Mouse (Mus musculus) heart, postnatal 14 days (tissue): ENCODE measurements around the gene Itfg2. TPM values are rescaled to one million over a fixed set of nuclear protein-coding genes. Genes with fewer than 3 reads are reported as not detected.

Experiments
- DNase-seq, 2 experiments: peaks; one replicate each; pipeline ENCODE4 v3.0.0; 2021 to 2022
- intact Hi-C: fragments of 180-260 bp; cut with DNase I; formaldehyde crosslinking; loops from one replicate; pipeline ENCODE4 v1.15.1; 2025
- long read RNA-seq, 2 experiments: library from polyadenylated mRNA; stranded (forward); transcript quantifications; one replicate each; pipeline ENCODE4 v2.0.0; 2021
- total RNA-seq, 2 experiments: library from RNA; stranded (reverse); gene quantifications; 2 replicates each; pipeline ENCODE4 v1.2.3; 2021

Gene Itfg2
- total RNA-seq = 10 to 100 TPM; 22.3 to 23.2 TPM
- long read RNA-seq, experiment 1, transcript Itfg2-201 (12 exons, 2,320 nt) = major isoform, 35 of 45 reads
- long read RNA-seq, experiment 1, partial matches to known transcripts = 2 of 45 reads
- long read RNA-seq, experiment 1, other reads (novel, unspliced or antisense) = 6 of 45 reads
- long read RNA-seq, experiment 2, transcript Itfg2-201 (12 exons, 2,320 nt) = major isoform, 38 of 47 reads
- long read RNA-seq, experiment 2, partial matches to known transcripts = 1 of 47 reads
- long read RNA-seq, experiment 2, other reads (novel, unspliced or antisense) = 5 of 47 reads

DNA sequence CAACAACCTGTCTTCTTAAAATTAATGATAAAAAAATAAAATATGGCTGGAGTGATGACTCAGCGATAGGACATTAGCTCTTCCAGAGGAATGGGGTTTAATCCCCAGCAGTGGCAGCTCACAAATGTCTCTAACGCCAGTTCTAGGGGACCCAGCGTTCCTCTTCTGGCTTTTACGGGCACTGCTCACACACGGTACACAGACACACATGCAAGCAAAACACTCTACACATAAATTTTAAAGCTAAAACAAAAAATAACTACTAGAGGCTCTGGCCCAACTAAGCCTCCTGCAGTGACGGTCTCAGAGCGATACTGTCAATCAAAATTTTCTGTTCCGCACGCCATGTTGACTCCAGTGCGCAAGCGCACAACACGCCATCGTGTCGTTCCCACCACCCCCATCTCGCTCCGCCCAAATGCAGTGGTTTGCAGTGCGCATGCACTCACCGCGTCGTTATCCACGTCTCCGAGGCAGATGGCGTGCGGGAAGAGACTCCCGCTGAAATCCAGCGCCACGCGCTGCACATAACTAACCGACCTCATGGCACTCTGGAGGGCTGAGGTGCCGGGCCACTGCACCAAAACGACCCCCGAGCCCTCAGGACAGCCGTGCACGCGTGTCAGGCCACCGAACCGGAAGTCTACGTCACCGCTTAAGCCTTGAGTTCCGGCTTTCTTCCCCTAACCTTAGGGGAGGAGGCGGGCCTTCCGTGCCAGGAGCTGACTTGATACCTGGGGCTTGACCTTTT is at the start of gene Itfg2:
Gene Itfg2, minus strand, starts transcription at position 663 of the 751 bp plus-strand sequence.
- peak; percentile 94 to 95 for DNase-seq
- intact Hi-C loops = no loop called here

DNA sequence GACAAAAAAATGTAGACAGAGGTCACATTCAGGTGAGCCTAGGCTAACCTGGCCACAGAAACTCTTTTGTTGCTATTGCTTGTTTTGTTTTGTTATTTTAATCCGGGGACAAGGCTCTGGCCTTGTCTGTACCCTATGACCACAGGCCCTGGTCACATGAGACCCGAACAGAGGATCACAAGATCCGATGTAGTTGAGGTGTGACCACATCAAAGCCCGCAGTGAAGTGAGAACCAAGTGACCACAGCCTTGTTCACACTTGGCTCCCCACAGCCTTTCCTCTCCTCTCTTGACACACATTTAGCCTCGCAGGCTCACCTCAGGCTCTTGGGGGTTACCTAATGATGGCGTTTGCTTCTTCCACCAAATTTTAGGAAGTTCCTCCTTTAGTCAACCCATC is 49.4 kb upstream of the Itfg2 start:
- intact Hi-C loops = loop anchor here (10.0 kb wide), 1 partner anchor 239 kb away; no protein-coding TSS in a partner anchor

DNA sequence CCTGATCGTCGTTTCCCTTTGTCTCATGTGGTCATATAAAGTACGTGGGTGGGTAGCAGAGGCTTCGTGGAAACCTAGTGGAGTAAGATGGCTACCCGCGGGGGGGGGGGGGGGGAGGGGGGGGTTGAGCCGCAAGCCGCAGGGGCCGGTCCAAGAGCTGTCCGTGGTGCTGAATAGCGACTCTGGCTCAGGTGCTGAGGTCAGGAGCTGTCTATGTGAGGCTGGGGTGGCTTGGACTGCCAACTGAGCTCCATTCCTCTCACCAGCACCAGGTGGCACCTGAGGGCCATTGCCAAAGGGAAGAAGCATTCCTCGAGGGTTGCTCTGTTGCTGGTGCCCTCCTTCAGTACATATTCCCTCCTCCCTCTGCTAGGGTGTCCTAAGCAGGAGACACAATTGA is 44.7 kb upstream of the Itfg2 start:
- intact Hi-C loops = no loop called here
- peak; percentile 56 to 78 for DNase-seq

More for the DNA sequence above, 49.4 kb upstream of the Itfg2 start:
- no peak for DNase-seq

DNA sequence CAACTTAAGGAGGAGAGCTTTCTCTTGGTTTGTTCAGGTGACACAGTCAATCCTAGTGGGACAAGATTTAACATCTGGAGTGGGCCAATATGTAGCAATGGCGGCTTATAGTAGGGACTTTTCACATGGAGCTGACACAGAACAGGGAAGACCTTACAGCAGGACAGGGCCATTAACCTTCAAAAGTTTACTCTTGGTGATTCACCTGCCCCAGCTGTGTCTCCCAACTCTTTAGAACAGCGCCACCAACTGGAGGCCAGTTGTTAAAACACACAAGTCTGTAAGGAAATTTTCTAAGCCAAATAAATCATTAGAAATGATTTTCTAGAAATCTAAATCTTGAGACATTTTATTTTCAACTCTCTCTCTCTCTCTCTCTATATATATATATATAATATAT is 42.6 kb upstream of the Itfg2 start:
- intact Hi-C loops = no loop called here
- DNase-seq = no peak

DNA sequence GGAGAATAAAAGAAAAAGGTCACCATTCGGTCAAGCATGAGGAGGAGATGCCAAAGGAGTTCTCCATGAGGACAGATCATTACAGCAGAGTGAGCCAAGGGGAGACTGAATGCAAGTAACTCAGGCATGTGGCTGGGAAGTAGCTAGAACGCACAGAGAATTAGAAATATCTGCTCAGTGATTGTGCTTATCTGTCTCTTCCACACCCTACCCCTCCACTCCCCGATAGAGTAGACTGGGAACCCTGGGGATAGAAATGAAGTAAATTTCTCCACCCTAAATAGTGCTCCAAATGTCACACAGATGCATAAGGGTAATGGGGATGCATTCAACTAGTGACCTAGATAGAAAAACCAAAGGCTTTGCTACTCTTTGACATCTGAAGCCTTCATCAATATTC is 41.8 kb upstream of the Itfg2 start:
- no peak for DNase-seq
- intact Hi-C loops = no loop called here

DNA sequence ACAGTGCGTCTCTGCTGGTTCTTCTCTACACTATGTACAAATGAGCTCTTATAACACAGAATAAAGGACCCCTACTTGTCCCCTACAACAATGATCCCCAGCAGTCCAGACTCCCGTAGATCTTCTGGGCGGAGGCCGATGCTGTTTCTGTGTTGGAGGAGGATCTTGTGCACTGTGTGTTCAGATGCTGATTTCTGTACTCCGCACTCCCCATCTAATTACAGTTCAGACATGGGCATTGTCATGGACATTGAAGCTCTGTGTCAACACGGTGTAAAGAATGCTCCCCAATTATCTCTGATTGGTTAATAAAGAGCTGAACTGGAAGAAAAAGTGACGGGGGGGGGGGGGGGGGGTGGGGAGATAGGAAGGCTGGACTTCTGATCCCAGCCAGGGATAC is 41.3 kb upstream of the Itfg2 start:
- intact Hi-C loops = no loop called here
- no peak for DNase-seq

DNA sequence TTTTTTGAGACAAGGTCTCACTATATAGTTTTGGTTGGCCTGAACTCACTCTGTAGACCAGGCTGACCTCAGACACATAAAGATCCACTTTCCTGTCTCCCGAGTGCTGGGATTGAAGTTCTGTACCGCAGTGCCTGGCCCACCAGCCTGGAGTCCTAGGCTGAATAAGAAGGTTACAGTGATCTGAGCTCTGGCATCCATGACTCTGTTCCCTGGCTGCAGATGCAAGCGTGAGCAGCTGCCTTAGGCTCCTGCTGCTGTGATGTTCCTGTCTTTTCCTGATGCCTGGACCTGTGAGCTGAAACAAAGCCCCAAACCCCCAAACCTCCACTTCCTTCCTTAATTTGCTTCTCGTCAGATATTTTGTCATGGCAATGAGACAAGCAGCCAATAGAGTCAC is 40.3 kb upstream of the Itfg2 start:
- intact Hi-C loops = no loop called here
- no peak for DNase-seq

DNA sequence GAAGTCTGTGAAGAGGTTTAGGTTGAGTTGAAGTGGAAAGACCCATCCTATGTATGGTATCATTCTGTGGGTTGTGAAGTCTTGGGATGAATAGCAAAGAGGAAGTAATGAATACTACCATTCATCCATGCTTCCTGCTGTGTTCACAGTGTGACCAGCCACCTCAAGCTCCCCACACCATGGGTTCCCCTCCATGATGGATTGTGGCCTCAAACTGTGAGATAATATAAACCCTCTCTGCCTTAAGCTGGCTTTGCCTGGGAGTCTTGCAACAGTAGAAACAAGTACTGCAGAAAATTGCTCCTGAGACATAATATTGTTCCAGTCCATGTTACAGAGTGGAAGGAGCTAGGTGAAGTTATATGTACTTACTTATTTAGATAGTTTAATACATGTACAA is 36.9 kb upstream of the Itfg2 start:
- DNase-seq = no peak
- intact Hi-C loops = no loop called here

DNA sequence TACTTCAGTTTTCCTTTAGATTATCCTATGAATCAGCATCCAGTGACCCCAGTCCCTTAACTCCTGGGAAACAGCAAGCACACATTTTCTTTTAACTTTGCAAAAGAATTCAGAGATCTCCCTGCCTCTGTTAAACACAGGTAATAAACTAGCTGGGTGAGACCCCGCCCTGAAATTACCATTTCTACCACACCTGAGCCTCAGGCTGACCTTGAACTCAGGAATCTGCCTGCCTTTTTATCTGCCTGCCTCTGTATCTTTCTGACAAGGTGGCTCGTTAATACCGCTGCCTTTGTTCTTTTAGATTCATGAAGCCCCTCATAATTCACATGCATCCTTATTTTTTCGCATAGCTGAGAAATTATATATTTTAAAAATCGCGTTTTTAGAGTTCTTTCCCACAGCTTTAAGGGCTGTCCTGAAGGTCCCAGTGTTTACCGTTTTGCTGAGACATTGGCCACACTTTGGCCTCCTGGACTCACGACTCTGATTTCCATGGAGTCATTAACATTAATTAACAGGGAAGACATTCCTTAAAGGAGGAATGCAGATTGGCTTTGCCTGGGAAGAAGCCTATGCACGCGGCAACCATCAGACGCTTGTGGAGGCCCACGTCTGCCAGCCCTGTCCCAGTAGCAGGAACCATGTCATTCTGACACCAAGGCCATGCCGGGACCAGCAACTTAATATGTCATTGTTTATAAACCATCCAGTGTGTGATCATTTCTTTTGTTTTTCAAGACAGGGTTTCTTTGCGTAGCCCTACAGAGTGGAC is 36.2 kb upstream of the Itfg2 start:
- no peak for DNase-seq
- intact Hi-C loops = no loop called here

DNA sequence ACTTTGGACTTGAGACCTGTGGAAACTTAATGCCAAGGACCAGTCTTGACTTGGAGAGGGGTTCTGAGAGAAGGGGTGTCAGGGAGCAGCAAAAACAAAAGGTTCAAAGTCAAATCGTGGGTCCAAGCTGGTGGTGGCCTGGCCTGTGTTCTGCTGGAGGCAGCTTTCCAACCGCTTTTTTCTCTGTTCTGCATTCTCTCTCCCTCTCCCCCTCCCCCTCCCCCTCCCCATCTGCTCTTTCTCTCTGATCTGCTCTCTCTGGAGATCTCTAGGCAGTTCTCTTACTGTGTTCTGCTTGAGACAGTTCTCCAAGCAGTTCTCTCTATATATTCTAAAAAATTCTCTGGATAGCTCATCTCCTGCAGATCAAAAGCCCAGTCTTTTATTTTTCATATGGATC is 35.6 kb upstream of the Itfg2 start:
- DNase-seq = no peak
- intact Hi-C loops = no loop called here

DNA sequence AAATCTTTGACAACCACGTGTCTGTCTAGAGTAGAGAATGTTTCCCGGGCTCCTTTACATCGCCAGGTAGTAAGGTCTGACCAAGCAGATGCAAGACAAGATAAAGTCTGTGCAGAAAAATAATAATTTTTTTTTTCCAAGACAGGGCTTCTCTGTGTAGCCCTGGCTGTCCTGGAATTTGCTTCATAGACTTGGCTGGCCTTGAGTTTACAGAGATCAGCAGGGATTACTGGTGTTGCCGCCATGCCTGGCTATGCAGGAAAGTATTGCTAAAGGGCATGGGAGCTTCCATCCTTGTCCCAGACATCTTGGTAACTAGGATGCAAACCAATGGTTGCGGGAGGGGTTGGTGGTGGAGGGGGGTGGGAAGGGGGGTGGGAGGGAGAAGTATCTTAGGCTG is 32.5 kb upstream of the Itfg2 start:
- intact Hi-C loops = no loop called here
- DNase-seq = no peak

DNA sequence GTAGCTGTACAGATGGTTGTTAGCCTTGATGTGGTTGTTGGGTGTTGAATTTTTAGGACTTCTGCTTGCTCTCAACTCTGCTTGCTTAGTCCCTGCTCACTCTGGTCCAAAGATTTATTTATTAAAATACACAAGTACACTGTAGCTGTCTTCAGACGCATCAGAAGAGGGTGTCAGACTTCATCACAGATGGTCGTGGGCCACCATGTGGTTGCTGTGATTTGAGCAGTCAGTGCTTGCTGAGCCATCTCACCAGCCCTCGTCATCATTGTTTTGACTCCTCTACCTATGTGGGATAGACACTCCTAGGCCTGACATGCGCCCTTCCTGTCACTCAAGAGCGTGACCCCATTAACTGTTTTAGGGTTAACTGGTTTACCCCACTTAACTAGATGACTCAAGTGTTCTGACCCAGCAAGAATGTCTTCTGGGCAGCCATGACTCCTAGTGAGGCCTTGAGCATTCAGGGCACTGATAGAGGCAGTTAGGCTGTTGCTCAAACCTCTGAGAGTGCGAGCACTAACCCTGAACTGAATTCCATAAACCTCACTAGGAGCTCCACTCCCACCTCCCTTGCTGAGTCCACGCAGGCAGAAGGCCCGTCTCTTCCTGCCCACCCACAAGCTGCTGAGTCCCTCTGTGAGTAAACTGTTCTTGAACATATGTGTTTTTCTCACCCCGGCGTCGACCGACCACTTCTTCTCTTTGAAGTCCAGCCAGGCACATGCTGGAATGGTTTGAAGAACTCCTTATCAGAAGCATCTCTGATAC is 31.3 kb upstream of the Itfg2 start:
- intact Hi-C loops = no loop called here

DNA sequence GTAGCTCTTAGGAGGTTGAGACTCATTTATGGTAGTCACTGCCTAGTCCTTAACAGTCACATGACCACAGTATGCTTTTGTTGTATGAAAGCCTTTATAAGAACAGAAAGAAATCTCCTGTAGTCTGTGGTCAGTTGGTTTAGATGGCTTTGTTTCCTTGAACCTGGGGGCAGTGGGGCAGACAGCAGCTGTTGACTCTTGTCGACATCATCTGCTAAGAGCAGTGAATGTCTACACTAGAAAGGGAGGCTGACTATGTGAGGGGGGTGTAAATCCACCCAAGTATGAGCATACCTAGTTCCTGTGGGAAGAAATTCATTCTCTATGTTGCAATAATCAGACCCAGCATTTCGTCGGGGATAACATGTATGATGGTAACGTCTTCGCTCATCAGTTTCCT is 22.3 kb upstream of the Itfg2 start:
- DNase-seq = no peak
- intact Hi-C loops = no loop called here

More for the DNA sequence above, 31.3 kb upstream of the Itfg2 start:
- DNase-seq = no peak

DNA sequence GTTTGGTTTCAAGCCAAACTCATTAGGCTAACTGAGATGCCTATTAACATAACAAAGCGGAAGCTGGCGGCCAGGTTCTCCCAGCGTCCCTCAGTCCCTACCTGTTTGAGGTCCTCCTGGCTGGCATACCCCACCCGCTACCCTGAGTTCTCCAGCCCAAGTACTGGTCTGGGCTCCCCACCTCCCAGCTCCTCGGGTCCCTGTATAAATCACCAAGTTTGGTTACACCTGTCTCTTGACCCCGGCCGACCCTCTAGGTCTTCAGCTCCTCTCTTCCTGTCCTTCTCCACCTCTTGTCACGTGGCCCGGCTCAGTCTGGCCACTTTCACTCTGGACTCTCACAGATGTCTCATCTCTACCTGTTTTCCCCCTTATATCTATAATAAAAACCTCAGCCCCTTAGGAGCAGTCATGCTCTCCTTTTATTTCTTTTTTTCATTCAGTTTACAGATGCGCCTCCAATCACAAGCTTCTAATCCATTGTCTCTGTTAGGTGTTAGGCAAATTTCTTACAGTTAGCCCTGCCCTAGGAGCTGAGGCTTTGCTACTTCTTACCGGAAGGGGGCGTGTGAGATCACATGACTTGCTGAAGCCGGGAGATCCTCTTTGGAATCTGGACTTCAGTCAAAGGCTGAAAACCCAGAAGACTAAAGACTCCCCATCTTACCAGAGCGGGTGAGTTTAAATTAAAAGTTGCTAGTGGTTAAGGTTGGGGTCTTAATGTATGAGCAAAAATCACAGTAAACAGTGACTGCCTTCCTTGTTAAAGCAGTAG is 21.2 kb upstream of the Itfg2 start:
- intact Hi-C loops = loop anchor here (1.0 kb wide), 1 partner anchor 33 kb away; no protein-coding TSS in a partner anchor
- peak; percentile 55 to 73 for DNase-seq

DNA sequence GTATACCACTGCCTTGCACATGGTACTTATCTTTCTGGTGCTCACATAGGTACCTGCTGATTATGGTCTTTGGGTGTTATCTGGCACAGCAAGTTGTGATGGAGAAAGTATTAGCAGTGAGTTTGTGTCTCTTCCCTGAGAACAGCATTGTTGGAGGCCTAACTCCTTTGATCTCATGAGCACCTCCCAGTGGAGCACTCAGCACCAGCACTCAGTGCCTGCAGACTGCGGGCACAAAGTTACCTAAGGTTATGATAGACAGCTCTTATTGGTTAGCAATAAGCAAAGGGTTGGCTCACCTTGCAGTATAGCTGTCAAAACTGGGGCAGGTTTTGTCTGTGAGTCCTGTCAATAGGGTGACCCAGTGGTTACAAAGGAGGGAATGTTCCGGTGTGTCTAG is 15.5 kb upstream of the Itfg2 start:
- intact Hi-C loops = no loop called here
- DNase-seq = no peak

DNA sequence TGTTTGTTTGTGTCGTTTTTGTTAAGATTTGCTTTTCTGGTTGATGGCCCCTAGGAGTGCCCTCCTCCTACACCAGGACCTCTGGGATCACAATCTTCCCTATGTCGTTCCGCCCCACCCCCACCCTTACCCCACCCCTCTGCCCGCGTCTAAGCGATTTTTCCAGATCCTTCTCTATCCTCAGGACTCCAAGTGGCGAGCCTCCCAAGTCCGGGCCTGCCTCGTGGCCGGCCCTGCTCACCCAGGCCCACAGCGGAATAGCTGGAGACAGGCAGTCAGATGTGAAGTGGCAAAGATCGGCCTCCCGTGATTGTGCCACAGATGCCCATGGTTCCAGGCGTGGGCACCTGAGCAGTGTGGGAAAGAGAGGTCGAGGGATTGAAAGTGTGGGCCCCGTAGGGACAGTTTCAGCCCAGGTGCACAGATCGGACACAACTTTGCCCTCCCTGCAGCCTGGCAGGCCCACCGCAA is 14.2 kb upstream of the Itfg2 start:
- no peak for DNase-seq
- intact Hi-C loops = no loop called here

DNA sequence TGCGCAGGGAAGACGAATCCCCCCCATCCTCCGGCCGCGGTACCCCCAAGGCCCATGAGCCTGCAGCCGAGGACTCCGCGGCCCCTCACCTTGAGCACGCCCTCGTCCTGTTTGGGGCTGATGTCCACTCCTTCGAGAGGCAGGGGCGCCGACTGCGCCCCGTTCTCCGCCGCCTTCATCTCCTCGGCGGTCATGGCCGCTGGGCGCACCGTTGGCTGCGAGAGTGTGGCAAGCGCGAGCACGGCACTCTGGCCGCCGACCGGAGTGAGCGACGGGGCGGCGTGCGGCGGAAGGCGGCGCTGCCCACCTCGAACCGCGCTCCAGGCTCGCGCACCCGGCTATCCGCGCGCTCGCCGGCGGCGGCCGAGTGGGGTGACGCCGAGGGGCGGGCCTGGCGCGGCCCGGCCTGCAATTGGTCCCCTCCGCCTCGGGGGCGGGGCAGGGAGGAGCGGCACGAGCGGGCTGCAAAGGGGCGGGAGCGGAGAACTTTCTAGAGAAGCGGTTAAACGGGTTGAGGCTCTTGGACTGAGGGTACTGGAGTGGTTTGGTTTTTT is 13.7 kb upstream of the Itfg2 start, which contains the start of gene Fkbp4:
Gene Fkbp4, minus strand, starts transcription at position 361 of the 554 bp plus-strand sequence.
- DNase-seq = peak; percentile 96 to 97
- intact Hi-C loops = no loop called here

DNA sequence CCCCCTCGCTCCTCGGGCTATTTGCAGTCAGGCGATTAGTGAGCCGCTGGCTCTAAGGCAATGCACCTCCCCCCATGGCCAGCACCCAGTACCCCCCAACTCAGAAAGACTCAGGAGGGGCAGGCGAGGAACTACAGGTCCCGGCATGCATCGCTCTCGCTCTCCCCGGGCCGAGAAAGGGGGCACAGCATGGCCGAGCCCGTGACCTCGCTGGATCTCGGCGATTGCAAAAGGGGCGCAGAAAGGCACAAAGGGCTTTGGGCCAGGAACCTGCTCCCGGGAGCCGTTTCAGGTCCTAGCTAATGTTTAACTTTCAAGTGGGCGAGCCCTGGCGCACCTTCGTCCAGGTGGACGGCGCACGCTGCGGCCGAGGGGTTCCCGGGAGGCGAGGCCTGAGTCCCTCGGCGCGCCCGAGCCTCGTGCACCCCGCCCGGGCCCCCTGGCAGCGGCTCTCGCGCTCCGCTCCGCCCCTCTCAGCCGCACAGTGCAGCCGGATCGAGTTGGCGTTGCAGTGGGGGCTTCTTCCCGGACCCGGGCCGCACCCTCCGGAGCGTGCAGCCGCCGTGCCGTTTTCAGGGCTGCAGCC is 13.1 kb upstream of the Itfg2 start:
- intact Hi-C loops = no loop called here
- DNase-seq = peak; percentile 67 to 73

DNA sequence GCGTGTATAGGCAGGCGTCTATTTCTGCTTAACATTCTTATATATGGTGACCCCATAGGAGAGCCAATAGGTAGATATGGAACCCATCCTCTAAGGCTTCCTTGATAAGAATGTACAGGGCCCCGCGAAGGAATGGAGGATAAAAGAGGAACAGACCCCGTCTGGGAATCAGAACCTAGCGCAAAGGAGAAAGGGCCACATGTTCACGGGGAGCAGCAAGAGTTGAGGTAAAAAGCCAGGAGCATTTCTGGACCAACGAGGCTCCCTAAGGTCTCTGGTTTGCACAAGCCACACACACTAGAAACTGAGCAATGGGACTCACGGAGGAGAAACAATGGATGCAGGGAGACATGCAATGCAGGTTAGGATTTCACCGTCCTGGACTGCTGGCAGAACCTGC is 12.6 kb upstream of the Itfg2 start:
- intact Hi-C loops = no loop called here

More for the DNA sequence above, 12.6 kb upstream of the Itfg2 start:
- DNase-seq = no peak
